Mouse (Mus musculus) kidney, adult 11 months (tissue): ENCODE results near the gene Tmem259.

Experiments used
- DNase-seq: peaks from one replicate; pipeline ENCODE4 v3.0.0; 2022

The Tmem259 gene

GRCm38 (mm10) chr10:79933145-79933679, 50.9 kb downstream of the Tmem259 start:
- no peak for DNase-seq

GRCm38 (mm10) chr10:79932736-79933135, 51.4 kb downstream of the Tmem259 start:
- peak; percentile 62 for DNase-seq

- DNase-seq: no peak
Observed at GRCm38 (mm10) chr10:79931797-79932196, 52.3 kb downstream of the Tmem259 start.

DNA sequence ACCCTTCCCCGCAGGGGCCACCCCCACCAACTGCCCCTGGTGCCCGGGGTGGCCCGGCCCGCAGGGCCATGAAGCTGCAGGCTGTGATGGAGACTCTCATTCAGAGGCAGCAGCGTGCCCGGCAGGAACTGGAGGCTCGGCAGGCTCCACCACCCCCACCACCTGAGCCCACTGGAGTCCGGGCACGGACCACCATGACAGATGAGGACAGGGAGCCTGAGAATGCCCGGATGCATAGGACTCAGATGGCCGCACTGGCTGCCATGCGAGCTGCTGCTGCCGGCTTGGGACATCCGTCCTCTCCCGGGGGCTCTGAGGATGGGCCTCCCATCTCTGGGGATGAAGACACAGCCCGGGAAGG, 53.3 kb downstream of the Tmem259 start:
- no peak for DNase-seq

DNA sequence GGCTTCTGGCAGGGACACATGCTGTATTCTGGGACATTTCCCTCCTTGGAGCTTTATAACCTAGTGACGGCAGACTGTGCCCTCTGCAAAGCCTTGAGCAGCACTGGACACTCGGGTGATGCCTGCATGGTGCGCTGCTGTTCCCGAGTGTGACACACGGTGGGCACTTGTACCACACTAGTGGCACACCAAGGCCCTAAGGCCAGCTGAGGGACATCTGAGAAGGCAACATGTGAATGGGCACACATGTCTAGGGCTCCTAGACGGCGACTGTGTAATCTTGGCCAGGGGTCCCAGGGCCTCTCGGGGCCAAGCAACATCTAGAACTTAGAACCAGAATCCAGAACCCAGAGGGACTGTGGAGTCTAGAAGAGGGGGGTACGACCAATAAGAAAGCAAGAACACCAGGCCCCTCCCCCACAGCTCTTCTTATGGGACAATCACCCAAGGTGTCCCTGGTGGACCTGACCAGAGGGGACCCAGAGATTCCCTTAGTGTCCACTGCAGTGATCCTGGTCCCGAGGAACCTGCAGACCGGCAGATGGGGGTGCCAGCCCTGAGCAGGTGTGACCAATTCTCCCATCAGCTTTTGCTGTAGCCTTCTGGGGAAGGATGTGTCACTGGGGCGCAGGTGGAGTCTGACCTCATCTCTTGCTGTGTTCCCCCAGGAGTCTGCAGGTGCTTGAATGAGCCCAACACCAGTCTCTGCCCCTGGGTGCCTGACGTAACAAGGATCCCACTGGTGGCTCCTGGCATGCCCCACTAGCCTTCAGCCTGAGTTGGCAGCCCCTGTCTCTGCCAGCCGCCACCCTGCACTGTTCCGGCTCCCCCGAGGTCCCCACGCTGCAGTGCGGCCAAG, 53.9 kb downstream of the Tmem259 start:
- no peak for DNase-seq

DNA sequence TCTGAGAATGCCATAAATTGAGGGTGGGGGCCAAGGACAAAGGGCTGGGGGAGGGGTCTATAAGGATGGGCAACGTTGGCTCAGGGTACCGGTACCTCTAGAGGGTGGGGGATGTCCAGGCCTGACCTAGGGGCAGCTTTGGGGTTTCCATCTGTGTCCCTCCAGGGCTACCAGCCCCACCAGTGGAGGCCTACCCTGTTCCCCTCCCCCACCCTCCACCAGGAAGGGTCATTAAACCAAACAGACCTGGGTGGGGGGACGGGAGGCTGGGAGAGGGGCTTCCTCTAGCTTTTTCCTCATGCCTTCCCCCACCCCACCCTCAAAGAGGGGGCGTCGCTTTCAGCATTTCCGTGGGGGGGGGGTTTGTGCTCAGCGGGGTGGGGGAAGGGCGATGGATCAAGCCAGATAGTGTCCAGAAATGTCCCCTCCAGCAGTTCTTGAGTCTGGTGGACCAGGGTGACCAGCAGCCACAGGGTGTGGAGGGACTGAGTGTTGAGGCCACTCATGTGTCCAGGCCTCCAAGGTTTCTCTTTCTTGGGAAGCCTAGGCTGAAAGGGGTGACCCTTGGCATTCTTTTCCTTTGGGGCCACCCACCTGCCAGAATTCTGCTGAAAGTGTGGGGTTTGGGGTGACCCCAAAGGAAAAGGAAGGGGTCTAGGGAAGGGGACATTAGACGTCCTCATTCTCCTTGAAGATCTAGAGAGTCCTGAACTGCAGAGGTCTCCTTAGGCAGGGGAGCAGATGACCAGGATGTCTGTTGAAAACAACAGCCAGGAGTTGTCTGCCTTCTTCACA, 55.0 kb downstream of the Tmem259 start:
- no peak for DNase-seq

- DNase-seq: no peak
Observed at GRCm38 (mm10) chr10:79928030-79928694, 56.0 kb downstream of the Tmem259 start.

DNA sequence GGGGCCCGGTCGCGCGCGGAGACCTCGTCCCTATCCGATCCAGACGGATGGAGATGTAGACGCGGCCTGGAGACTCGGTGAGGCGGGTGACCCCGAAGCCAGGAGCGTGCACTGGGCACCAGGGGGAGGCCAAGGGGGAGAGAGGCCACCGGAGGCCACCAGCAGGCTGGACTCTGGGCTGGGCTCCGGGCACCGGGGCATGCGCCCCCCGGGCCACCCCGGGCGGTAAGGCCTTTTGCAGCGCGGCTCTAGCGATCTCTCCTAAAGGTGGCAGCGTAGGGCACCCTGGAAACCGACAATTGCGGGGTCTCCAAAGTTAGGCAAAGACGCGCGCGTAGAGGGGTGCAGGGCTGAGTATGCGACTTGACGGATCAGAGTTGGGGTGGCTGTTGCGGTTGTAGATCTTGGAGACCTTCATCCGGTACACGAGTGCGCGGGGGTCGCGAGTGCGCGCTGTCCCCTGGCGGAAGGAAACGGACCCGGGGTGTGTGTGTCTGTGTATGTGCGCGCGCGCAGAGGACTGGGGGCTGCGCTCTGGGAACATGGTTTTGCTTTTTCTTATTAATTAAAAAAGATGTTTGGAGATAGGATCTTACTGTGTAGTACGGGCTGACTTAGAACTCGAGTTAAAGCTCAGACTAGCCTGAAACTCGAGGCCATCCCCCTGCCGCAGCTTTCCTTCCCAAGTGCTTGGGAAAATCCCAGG, 56.7 kb downstream of the Tmem259 start:
- DNase-seq: peak; percentile 57

DNA sequence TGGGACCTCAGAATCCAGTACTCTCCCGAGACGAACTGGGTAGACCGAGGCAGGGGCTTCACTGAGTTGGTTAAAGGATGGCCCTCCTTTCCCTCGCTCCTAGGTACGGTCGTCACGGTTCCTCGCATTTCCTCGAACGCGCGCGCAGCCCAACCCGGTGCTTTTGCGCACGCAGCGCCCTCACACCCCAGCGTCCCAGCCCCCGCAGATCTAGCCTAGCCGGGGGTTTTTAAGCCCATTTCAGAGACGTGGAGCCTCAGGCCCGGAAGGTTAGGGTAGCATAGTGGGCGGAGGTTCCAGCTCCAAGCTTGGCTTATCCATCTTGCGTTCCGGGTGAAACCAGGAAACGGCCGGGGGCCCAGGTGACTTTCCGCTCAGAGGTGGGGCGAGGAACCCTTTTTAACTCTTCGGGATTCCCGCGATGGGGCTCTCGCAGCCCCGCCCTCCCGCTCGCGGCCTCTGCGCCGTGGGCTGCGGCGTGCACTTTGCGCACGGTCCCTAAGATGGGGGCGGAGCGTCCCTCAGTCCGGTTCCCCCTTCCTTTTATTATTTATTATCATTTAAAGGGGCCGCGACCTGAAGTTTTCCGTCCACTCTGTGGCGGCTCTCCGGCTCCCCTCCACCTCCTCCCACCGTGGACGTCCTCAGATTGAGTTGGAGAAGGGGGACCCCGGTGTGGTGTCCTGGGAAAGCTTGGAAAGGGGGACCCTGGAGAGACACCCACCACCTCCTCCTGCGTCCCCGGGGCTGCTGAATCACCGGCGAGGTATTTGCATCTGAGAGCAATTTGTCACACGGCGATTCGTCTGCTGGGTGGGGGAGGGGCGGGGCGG, 57.4 kb downstream of the Tmem259 start, which contains the start of gene Arid3a:
Gene Arid3a (plus strand): TSS at position 553 of the 833 bp plus-strand sequence.
- DNase-seq: peak; percentile 90

DNA sequence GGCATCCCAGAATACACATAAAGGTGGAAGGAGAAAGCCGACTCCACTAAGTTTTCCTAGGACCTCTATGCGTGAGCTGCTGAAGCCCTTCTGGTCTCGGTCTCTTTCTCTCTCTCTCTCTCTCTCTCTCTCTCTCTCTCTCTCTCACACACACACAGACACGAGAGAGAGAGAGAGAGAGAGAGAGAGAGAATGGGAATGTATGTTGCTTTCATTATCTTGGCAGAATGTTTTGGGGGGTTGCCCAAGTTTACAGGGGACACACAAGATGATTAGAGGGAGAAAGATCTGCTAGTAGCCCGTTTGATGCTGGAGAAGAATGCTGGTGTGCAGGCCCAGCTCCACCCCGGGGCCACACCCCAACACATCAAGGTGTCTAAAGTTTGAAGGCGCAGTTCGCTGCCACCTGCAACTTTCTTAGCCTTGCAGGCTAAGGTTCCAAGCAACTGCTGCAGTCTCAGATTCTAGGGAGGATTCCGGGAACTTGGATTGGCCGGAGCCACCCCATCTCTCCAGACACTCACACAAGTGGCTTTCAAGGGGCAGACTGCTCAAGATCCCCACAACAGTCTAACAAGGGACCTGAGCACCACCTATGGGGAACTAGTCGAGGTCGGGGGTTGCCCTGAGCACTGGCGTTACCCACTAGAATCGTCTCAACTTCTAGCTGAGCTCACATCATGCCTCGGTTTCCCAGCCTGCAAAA, 58.2 kb downstream of the Tmem259 start:
- DNase-seq: no peak

GRCm38 (mm10) chr10:79924998-79925784, 58.9 kb downstream of the Tmem259 start:
- peak; percentile 87 for DNase-seq
